Mouse (Mus musculus): ENCODE measurements around the gene Esr1. TPM values are rescaled to one million over a fixed set of nuclear protein-coding genes. Genes with fewer than 3 reads are reported as not detected.
"Not testable (repeated sequence)": the region's sequence is repeated elsewhere in the genome, so short reads cannot be mapped to it uniquely, and the experiment has no call there.

The Esr1 gene
- total RNA-seq, 2 experiments from 2014 or later, result 0.76 to 1.4 TPM

DNA sequence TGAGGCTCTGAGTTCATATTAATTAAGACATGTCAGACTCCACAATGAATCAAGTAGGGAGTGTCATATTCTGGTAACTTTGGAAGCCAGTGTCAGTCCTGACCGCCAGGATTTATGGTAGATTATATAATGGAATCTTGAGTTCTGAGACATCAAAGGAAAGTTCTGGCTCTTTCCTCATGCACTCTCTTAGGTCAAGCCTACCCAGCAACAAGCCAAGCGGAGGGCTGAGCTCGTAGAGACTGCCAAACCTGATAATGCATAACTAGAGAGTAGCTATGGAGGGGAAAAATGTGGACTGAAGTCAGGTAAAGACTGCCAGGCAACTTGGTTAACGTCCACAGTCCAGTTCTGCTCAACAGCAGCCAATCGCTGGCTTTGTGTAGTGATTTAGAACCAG, 7.3 kb downstream of the Esr1 start:
- intact Hi-C loops (cut with DNase I), result no loop called here
- no peak for DNase-seq

DNA sequence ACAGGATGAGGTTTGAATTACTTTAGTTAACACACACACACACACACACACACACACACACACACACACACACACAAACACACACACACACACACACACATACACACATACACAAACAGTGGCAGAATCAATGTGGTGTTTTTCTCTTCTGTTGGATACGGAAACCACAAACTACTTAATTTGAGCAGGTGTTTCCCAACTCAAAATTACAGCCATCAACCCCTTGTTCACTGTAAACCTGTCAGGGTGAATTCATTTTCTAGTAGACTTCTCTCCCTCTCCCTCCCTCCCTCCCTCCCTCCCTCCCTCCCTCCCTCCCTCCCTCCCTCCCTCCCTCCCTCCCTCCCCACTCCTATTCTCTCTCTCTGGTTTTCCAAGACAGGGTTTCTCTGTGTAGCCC, 8.0 kb downstream of the Esr1 start:
- intact Hi-C loops (cut with DNase I), result not testable (repeated sequence)

DNA sequence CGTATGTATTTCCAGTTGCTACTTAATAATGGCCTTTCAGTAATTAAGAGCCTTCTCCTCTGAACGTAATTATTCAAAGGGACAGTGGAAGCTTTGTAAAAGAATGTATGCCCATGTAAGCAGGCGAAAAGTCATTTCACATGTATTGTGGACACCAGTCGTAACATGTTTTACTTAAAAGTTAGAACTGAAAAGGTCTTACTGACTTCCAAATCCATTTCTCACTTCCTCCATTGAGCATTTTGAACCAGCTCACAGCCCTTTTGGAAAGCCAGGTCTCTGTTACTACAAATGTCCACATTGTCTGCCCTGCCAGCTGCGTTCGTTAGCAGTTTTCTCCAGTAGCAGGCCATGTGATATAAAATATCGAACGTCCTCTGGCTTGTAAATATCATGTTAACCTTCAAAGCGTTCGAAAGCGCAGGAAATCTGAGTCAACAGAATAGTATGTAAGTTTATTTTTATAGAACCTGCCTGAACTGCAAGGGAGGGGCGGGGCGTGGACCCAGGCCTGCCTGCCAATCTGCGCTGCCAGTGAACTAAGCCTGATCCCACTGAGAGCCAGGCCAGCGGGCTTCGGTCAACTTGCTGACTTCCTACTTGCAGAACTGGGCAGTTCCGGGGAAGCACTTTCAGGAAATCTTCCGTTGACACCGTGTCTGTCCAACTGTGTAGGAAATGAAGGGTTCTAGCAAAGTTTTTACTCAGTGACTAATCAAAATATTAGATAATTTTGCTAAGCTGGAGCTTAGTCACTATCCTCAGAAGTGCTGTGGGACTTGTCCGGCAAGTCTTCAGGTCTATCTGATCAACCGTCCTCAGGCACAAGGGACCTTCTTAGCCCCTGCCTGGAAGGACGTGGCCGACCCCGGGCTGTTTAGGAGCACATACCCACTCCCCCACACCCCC, 9.5 kb downstream of the Esr1 start:
- peak; percentile 34 to 40 for DNase-seq
- intact Hi-C loops (cut with DNase I), result no loop called here

More for the DNA sequence above, 8.0 kb downstream of the Esr1 start:
- not testable (repeated sequence) for DNase-seq

DNA sequence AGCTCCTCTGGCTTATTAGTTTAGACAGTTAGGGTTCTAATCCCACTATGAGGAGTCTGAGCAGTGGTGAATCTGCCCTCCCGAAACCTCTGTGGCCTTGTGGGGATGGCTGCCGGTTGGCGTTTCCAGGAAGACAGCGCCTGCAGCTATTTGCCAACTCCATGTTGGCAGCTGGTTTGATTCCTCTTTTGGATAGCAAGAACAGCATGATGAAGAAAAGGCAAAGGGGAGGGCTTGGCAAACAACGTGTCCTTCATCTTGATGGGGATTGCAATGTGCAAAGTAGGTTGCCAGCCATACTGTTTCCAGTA, 10.1 kb downstream of the Esr1 start:
- intact Hi-C loops (cut with DNase I), result no loop called here

DNA sequence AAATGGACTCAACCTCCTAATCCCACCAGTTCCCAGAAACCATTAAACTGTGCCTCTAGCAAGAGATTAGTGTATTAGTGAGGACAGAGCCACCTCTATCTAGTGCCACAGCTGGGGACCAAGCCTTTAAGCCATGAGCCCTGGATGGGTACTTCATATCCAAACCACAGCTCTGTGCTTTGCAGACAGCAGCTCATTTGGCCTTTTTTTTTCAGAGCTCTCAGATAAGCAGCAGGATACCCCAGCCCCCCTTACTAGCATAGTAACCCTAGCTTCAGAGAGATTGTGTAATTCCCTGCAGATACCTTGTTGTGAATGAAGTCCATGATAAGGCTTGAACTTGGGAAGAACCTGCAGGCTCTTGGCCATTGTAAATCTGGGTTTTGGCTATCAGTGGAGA, 11.9 kb downstream of the Esr1 start:
- intact Hi-C loops (cut with DNase I), result no loop called here
- no peak for DNase-seq

More for the DNA sequence above, 10.1 kb downstream of the Esr1 start:
- DNase-seq, result no peak

DNA sequence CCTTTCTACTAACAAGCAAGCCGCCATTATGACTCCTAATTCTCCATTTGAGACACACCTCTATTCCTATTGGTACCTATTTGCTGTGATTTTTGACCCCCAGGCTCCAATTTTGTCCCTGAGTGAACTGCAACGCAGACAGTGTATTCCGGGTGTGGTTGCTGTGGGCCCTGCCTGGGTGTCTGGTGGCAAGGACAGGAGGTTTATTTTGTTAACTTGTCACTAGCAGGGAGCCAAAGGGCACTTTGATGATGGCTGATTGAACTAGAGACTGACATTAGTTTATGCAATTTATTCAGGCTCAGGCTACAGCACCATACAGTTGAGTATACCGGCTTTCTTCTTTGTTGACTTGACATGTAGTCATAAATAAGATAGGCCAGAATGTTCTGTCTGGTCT, 13.2 kb downstream of the Esr1 start:
- intact Hi-C loops (cut with DNase I), result no loop called here
- no peak for DNase-seq

DNA sequence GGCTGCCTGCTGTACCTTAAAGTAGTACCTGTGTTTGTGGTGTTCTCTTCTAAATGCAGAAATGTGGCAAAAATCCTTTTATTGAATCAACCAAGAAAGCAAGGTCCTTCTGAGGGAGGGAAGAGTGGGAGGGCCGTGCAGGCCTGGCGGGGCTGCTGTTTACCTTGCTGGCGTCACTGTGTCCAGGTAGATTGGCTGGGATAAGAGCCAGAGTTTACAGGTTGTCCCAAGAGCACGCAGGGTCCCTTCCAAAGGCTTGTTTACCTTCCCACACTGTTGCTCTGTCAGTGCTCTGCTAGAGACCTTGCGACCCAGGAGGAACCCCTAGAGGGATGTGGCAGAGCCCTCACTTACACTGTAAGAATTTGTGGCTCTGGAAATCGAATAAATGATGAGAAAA, 13.9 kb downstream of the Esr1 start:
- no peak for DNase-seq
- intact Hi-C loops (cut with DNase I), result no loop called here

DNA sequence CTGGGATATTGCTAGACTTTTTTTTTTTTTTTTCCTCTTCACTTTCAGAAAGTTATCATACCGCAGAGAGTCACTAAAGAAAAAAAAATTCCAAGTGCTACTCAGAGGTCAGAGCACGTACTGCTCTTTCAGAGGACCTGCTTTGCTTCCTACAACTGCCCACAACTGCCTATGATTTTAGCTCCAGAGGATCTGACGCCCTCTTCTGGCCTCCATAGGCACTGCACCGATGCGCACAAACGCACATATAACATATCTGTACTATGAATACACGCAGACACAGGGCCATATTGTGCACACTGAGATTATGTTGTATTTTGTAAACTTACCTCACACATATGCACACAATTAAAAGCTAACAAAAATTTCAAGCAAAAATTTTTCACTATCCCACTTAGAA, 15.0 kb downstream of the Esr1 start:
- intact Hi-C loops (cut with DNase I), result no loop called here
- DNase-seq, result no peak

DNA sequence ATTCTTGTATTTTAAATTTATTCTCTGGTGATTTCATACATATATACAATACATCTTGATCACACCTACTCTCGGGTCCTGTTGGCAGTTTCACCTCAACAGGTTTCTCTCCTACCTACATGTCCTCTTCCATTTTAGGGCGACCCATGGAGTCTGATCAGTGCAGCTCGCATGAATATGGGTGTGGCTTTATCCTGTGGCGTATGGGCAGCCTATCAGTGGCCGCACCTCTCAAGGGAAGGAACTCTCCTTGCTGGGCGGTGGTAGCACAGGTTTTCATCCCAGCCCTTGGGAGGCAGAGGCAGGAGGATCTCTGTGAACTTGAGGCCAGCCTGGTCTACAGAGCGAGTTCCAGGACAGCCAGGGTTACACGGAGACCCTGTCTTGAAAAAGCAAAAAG, 15.6 kb downstream of the Esr1 start:
- no peak for DNase-seq

DNA sequence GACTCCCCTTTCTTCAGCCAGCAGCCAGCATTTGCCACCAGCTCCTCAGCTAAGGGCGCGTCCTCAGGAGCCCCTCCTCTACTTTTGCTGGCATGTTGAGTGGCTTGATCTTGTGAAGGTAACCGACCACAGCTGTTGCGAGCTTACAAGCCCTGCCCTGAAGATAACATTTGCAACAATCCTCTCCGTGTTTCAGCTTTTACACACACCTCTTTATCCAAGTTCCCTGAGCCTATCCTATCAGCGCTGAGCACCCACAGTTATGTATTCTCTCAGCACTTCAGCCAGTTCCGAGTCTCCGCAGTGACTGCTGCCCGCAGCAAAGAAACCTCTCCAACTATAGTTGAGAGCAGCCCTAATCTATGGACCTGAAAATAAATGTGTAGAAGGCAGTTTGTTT, 16.0 kb downstream of the Esr1 start:
- intact Hi-C loops (cut with DNase I), result no loop called here
- no peak for DNase-seq

More for the DNA sequence above, 15.6 kb downstream of the Esr1 start:
- intact Hi-C loops (cut with DNase I), result no loop called here

DNA sequence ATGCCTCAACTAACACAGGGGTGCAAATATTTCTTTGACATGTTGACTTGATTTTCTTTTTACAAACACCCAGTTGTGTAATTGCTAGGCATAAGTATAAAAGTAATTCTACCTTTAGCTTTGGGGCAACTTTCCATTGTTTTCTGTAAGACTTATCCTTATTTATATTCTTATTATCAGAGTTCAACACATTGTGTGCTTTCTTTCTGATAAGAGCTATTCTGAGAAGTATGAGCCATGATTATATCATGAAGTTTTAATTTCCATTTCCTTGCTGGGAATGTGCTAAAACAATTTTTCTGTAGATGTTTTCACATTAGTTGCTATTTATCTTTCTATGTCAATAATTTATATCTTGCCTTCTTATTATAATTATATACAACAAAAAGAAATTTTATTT, 17.9 kb downstream of the Esr1 start:
- intact Hi-C loops (cut with DNase I), result no loop called here
- no peak for DNase-seq

DNA sequence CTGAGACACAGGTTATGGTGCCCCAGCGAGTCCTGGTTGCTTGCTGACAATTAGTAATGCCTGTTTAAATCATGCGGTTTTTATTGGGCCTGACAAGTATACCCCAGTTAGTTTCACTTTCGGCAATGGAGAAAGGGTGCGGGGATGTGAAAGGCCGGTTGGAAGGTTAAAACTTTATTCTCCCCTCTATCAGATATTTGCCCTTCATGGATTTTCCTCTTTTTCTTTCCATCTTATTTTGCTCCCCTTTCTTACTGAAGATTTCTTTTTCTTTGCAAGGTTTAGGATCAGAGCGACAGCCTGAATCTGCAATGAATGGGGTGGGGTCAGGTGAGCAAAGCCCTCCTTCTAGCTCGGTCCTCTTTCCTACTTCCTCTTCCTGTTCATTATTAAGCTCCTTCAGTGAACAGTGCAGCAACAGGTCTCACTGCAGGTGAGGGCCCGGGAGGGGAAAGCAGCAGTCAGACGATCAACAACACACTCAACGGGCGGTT, 20.9 kb downstream of the Esr1 start:
- DNase-seq, result no peak
- intact Hi-C loops (cut with DNase I), result no loop called here

DNA sequence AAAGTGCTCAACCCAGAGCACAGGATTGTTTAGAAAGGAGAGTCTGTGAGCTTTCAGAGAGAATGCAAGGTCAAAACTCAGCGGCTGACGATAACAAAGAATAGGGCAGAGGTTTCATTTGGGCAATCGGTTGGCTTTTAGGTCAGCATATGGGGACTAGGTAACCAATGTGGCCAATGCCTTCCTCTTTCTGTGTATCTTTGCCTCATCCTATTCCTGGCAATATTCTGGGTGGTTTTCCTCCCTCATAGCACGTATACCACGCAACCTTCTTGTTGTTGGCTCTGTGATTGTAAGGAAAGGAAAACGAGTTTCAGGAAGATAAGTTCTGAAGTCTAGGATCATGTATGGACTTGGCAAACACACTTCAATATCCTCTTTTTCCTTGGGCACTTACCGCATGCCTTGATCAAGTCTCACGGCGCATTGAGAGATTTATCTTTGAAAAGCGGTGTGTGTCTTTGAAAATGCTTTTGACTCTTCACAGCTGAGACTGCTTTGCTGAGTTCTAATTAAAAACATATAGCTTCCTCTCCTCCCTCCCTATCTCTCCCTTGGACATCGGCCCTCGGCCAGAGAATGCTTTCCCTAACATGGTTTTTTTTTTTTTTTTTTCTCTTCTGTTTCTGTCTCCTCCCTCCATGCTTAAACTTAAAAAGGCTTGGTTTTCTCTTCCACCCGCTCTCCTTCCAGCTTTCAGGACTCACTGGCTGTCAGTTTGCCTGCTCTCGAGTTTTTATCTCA, 22.1 kb downstream of the Esr1 start:
- intact Hi-C loops (cut with DNase I), result no loop called here
- DNase-seq, result no peak

DNA sequence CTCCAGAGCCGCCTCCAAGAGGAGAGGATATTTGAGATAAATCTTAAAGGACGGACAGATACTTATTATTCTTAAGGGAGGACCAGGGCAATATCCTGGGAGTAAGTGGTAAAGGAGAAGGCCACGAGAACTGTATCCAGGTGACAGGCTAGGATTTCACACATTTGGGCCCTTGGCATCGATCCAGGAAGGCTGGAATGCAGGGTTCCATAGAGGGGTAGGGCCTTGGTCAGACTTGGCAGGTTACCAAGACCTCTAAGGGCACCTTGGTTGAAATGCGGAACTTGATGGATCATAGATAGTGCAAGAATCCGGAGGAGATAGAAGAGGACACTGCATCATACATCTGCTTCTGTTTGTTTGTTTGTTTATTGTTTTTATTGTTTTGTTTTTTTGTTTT, 24.3 kb downstream of the Esr1 start:
- no peak for DNase-seq
- intact Hi-C loops (cut with DNase I), result no loop called here

DNA sequence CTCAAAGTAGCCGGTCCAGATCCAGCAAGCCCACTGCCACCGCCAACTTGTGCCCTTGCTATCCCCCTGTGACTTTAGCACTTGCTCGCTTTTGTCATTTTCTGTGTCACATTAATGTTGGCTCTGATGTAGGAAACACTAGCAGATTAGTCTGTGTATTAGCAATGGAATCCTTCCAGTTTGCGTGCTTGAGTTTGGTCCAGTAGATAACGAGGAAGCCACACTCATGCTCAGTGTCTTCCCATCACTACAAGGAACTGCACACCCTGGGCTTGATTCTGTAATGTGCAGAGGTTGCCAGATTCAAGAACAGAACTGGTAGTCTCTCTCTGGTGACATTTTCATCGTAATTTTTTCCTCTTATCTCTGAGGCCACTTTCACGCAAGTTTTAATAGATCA, 34.7 kb downstream of the Esr1 start:
- intact Hi-C loops (cut with DNase I), result no loop called here
- peak in 1 of 2 experiments; percentile 3 for DNase-seq

DNA sequence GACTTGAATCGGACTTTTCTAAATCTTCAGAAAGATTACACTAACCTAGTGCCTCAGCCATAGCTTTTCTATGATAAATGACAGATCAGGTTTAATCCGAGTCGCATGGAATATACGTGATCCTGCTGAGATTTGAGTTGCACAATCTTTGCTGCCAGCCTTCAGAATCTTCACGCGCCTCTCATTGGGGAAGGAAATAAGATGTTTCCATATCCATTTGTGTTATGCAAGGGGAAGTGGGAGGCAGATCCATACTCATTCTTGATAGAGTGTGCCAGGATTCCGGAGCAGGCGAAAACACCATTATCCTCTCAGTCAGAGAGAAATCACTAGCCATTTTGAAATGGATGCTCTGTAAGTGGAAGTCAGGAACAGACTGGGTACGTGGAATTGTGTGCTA, 35.5 kb downstream of the Esr1 start:
- no peak for DNase-seq
- intact Hi-C loops (cut with DNase I), result no loop called here

DNA sequence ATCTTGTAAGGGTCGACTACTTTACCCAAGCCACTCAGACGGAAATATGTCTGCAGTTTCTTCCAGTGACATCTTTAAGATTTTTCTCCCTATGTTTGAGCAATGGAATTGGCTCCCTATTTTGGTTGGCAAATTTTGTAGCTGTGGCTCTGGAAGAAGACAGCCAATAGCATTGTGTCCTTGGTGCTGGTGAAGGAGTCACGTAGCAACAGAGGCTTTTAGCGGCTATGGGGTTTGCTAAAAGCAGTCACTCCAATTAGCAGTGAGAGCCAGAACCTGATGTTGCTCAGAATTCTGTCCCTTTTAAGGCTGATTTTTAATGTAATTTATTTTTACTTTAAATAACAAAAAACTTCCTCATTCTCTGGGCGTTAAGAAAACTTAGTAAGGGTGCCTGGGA, 54.0 kb downstream of the Esr1 start:
- no peak for DNase-seq
- intact Hi-C loops (cut with DNase I), result no loop called here

DNA sequence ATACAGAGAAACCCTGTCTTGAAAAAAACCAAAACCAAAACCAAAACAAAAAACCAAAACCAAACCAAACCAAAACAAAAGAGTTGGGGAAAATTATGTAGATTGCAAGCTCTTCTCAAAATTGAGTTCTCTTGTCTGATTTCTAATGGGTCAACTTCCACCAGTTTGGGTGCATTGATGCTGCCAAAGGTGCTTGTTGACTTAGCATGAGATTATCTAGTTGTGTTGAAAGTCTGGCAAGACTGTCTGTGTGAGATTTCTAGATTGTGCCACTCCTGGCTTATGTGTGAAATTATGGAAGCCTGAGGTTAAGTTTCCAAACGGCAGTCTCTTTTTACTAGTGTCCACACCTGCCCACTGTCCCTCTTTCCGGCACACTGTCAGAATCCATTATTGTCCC, 55.6 kb downstream of the Esr1 start:
- DNase-seq, result no peak
- intact Hi-C loops (cut with DNase I), result no loop called here

DNA sequence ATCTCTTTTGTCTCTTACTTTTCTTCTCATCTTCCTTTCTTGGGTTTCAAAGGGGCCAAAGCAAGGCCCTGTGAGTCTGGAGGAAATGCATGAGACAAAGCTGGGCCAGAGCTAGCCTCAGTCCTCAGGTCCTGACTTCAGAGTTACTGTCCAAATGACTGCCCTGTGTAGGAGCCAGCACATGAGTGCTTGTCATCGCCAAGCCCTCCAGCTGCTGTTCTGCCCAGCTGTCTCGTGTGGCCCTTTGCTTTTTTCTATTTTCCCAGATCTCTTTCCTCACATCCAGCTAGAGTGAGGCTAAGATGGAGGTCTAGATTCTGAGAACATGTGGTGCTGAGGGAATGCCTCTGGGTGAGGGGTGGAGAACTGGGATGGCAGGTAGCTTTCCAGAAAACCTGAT, 58.7 kb downstream of the Esr1 start:
- intact Hi-C loops (cut with DNase I), result no loop called here
- DNase-seq, result no peak

DNA sequence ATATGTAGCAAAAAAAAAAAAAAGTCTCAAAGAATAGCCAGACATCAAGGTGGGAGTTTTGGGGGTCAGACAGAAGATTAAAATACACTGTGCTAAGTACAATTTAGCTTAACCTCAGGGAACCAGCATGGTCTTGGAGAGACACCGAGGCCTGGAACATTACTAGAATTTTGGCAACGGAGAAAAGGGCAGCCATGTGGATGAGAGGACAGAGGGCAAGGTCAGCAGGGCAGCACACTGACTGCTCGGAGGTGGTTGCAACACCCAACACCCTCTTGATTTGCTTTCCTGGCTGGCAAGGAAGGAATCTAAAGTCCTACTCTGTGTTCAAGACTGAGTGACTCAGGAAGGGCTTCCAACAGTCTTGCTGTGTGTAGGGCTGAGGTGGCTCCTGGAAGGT, 60.5 kb downstream of the Esr1 start:
- no peak for DNase-seq
- intact Hi-C loops (cut with DNase I), result no loop called here

DNA sequence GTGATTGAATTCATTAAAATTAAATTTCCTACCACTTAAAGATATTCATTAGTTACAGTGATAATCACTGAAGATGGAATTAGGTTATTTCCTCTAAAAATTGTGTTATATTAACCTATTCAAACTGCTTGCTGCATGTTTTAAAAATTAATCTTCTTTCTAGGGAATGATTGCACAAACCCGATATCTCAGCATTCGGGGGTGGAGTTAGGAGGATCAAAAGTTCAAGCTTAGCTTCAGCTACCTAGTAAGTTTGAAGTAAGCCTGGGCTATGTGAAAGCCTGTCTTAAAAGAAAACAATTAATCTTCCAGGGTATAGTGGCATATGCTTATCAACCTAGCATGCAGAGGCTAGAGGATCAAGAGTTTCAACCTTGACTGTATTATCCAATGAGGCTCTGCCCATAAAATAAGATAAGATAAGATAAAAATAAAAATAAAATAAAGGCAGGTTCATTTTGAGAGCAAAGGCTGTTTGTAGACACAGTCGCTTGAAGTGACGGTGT, 62.0 kb downstream of the Esr1 start:
- DNase-seq, result no peak
- intact Hi-C loops (cut with DNase I), result no loop called here
